Mouse (Mus musculus): ENCODE measurements around the gene Rab40b.

DNA sequence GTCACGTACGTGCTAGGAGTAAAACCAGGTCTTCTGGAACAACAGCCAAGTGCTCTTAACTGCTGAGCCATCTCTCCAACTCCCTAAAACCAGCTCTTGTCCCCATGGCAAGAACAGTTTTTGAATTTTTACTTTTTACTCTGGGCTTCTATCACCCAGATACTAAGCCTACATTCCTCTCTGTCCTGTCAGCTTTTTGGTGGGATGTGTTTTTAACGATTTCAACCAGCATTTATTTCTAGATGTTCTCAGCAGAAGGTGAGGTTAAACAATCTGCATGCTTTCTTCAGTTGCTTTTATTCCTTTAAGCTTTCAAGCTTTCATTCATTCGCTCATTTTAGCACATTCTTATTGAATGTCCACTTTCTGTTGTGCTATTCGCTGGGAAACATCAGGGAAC lies 29.9 kb upstream of the Rab40b start:
- TF ChIP-seq CTCF (IDR thresholded peaks at IDR 0.05; ENCODE audit: control insufficient read depth, insufficient read depth, low read length) (no peak), POLR2A (IDR thresholded peaks at IDR 0.05; ENCODE audit: borderline replicate concordance, control insufficient read depth, low read depth, low read length) (no peak)

Measured in bone marrow, adult 2 months (tissue).